Mouse (Mus musculus) layer of hippocampus, adult 18-20 months (tissue): ENCODE measurements around the gene Gm29049. TPM values are rescaled to one million over a fixed set of nuclear protein-coding genes. Genes with fewer than 3 reads are reported as not detected.
"Not testable (repeated sequence)": the region's sequence is repeated elsewhere in the genome, so short reads cannot be mapped to it uniquely, and the experiment has no call there.

Experiments
- DNase-seq, 2 experiments: peaks; one replicate each; pipeline ENCODE4 v3.0.0; 2022; ENCODE audit warnings: low spot score in 2 of 2
- long read RNA-seq: library from polyadenylated mRNA; stranded (forward); transcript quantifications from one replicate; pipeline ENCODE4 v2.0.0, GENCODE M21; 2021
- total RNA-seq, 2 experiments: library from RNA; stranded (reverse); gene quantifications; 2 replicates each; pipeline ENCODE4 v1.2.3; 2021

Gene Gm29049
- total RNA-seq = not detected
- long read RNA-seq = 0 reads

DNA sequence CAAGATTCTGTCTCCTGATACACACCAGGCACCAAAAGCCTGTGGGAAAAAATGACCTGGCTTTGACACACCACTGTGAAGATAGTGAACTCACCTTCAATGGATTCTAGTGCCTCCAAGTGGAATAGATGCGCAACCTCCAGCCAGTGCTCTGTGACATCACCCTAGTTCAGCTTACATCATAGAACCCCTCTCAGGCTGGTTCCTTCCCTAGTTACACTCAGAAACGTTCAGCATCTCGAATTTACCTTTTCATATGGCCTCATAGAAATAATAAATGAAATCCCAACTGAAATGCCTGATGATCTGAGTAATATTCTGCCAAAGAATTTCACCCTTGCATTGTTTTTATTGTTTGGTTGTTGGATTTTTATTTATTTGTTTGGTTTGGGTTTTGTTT, at the start of gene Gm29049:
TSS of gene Gm29049 (minus strand) at position 101 of the 400 bp plus-strand sequence.
- not testable (repeated sequence) for DNase-seq

Other genes starting within 250 kb of the Gm29049 start
- not detected for gene Gm20825, start 74.3 kb upstream of the Gm29049 start, total RNA-seq